Mouse (Mus musculus) erythroblast, embryonic 14.5 days (primary cell): ENCODE results near the gene Pax8.

Experiments used
- GATA1 ChIP-seq: IDR thresholded peaks from 2 replicates; pipeline ENCODE4 v1.6.1; 2012; ENCODE audit warnings: low read length, inconsistent platforms, mixed read lengths
- TAL1 ChIP-seq: IDR thresholded peaks from 3 replicates; pipeline ENCODE4 v1.6.1; 2012; ENCODE audit warnings: low read length, inconsistent platforms, mixed read lengths

DNA sequence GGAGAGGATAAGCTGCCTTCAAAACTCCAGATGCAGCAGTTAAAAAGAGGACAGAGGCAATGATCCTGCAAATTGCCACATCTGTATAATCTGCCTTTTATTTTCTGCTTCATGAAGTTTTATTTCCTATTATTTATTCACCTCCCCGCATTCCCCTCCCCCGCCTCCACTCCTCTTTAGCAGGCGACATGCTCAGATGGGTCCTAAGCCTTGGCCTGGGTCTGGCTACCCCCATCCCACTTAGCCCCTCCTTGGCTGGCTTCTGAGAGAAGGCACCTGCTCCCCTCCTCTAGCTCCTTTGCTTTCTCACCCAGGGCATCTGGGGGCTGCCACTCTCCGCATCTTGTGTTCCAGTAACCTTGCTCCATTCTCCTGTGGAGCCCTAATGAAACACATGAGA lies 61.7 kb downstream of the Pax8 start:
- TF ChIP-seq TAL1, result no peak
- TF ChIP-seq GATA1, result no peak
